Mouse (Mus musculus): ENCODE data around the gene Trpv3. TPM values are rescaled to one million over a fixed set of nuclear protein-coding genes. Genes with fewer than 3 reads are reported as not detected.

The Trpv3 gene
- total RNA-seq, 1 experiment: 0.54 TPM

GRCm38 (mm10) chr11:73274821-73275220, 7.6 kb downstream of the Trpv3 start:
- Histone ChIP-seq H3K4me3 (ENCODE audit: insufficient read depth in 1 of 2, low read depth in 1 of 2, low read length in 2 of 2, poor library complexity in 1 of 2, severe bottlenecking in 1 of 2) (no peak overlapping the region), H3K9ac (ENCODE audit: insufficient read depth, low read depth, low read length, poor library complexity, severe bottlenecking) (no peak overlapping the region), H3K9me3 (ENCODE audit: control insufficient read depth, insufficient read depth, low read depth, low read length) (no peaks in the 10 kb centered on the region), H3K36me3 (ENCODE audit: control insufficient read depth, insufficient read depth, low read length, poor library complexity, severe bottlenecking) (no peaks in the 10 kb centered on the region), H3K27ac (ENCODE audit: insufficient read depth, low read depth, low read length, poor library complexity, severe bottlenecking) (no peak overlapping the region), H3K4me1 (ENCODE audit: control insufficient read depth in 2 of 2, insufficient read depth in 2 of 2, low read length in 2 of 2, poor library complexity in 1 of 2) (peaks cover 0 to 3% of the 10 kb centered on the region in 2 experiments; a peak in 1 of 4 replicates)
- no peak for TF ChIP-seq ZNF384 (IDR thresholded peaks at IDR 0.05; ENCODE audit: low read depth, low read length)
- no peak for TF ChIP-seq ZC3H11A (IDR thresholded peaks at IDR 0.05; ENCODE audit: borderline replicate concordance, low read depth, low read length)
- no peak for TF ChIP-seq CHD2 (IDR thresholded peaks at IDR 0.05; ENCODE audit: low read depth, low read length)
- in situ Hi-C loops (cut with MboI; ENCODE audit: low sequenced_read_pairs in 2 of 2, unreplicated experiment in 2 of 2): no loop called here
- no peak for DNase-seq (ENCODE audit: low read depth, low spot score)

- Histone ChIP-seq H3K4me1 (ENCODE audit: control insufficient read depth in 2 of 2, insufficient read depth in 2 of 2, low read length in 2 of 2, poor library complexity in 1 of 2) (no peaks in the 10 kb centered on the region), H3K9ac (ENCODE audit: insufficient read depth, low read depth, low read length, poor library complexity, severe bottlenecking) (no peak overlapping the region), H3K4me3 (ENCODE audit: insufficient read depth in 1 of 2, low read depth in 1 of 2, low read length in 2 of 2, poor library complexity in 1 of 2, severe bottlenecking in 1 of 2) (no peak overlapping the region), H3K27ac (ENCODE audit: insufficient read depth, low read depth, low read length, poor library complexity, severe bottlenecking) (no peak overlapping the region), H3K9me3 (ENCODE audit: control insufficient read depth, insufficient read depth, low read depth, low read length) (no peaks in the 10 kb centered on the region), H3K36me3 (ENCODE audit: control insufficient read depth, insufficient read depth, low read length, poor library complexity, severe bottlenecking) (no peaks in the 10 kb centered on the region)
- no peak for DNase-seq (ENCODE audit: low read depth, low spot score)
- TF ChIP-seq HCFC1 (IDR thresholded peaks at IDR 0.05; ENCODE audit: borderline replicate concordance, insufficient read depth, low read length): no peak
- no peak for TF ChIP-seq MAFK (IDR thresholded peaks at IDR 0.05; ENCODE audit: insufficient read depth, low read depth, low read length)
- TF ChIP-seq ZC3H11A (IDR thresholded peaks at IDR 0.05; ENCODE audit: borderline replicate concordance, low read depth, low read length): no peak
- no peak for TF ChIP-seq CHD2 (IDR thresholded peaks at IDR 0.05; ENCODE audit: low read depth, low read length)
- TF ChIP-seq ZNF384 (IDR thresholded peaks at IDR 0.05; ENCODE audit: low read depth, low read length): no peak
- in situ Hi-C loops (cut with MboI; ENCODE audit: low sequenced_read_pairs in 2 of 2, unreplicated experiment in 2 of 2): no loop called here
These were observed 13.5 kb downstream of the Trpv3 start for GRCm38 (mm10) chr11:73280710-73281109.

- Histone ChIP-seq H3K4me1 (ENCODE audit: control insufficient read depth in 2 of 2, insufficient read depth in 2 of 2, low read length in 2 of 2, poor library complexity in 1 of 2) (no peaks in the 10 kb centered on the region), H3K4me3 (ENCODE audit: insufficient read depth in 1 of 2, low read depth in 1 of 2, low read length in 2 of 2, poor library complexity in 1 of 2, severe bottlenecking in 1 of 2) (peak overlapping the region; percentile 39 to 53; a peak in 2 of 4 replicates), H3K27ac (ENCODE audit: insufficient read depth, low read depth, low read length, poor library complexity, severe bottlenecking) (no peak overlapping the region), H3K36me3 (ENCODE audit: control insufficient read depth, insufficient read depth, low read length, poor library complexity, severe bottlenecking) (no peaks in the 10 kb centered on the region), H3K9me3 (ENCODE audit: control insufficient read depth, insufficient read depth, low read depth, low read length) (no peaks in the 10 kb centered on the region), H3K9ac (ENCODE audit: insufficient read depth, low read depth, low read length, poor library complexity, severe bottlenecking) (peak overlapping the region; percentile 40; the same call in 1 of the 2 replicates)
- in situ Hi-C loops (cut with MboI; ENCODE audit: low sequenced_read_pairs in 2 of 2, unreplicated experiment in 2 of 2): no loop called here
- peak; percentile 68 for DNase-seq (ENCODE audit: low read depth, low spot score)
- TF ChIP-seq ZC3H11A (IDR thresholded peaks at IDR 0.05; ENCODE audit: borderline replicate concordance, low read depth, low read length): peak; percentile 17; the same call in 1 of the 2 replicates
- TF ChIP-seq MAFK (IDR thresholded peaks at IDR 0.05; ENCODE audit: insufficient read depth, low read depth, low read length): peak; percentile 84
- TF ChIP-seq HCFC1 (IDR thresholded peaks at IDR 0.05; ENCODE audit: borderline replicate concordance, insufficient read depth, low read length): no peak
These were observed 14.4 kb downstream of the Trpv3 start for GRCm38 (mm10) chr11:73281528-73282027.

DNA sequence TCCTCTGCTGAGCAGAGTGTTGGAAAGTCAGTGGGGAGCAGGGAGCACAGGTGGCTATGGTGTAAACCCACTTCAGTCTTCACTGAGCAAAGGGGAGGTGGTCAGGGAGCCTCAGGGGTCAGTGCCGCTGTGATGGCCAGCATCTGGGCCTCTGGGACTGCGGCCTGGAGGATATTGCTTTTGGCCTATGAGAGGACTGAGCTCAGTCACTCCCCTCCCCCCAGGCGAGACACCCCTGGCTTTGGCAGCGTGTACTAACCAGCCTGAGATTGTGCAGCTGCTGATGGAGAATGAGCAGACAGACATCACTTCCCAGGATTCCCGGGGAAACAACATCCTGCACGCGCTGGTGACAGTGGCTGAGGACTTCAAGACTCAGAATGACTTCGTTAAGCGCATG, 16.2 kb downstream of the Trpv3 start:
- in situ Hi-C loops (cut with MboI; ENCODE audit: low sequenced_read_pairs in 2 of 2, unreplicated experiment in 2 of 2): no loop called here
- no peaks in the 10 kb centered on the region for H3K36me3 ChIP-seq (ENCODE audit: control insufficient read depth, insufficient read depth, low read length, poor library complexity, severe bottlenecking)
- no peak overlapping the region for H3K27ac ChIP-seq (ENCODE audit: insufficient read depth, low read depth, low read length, poor library complexity, severe bottlenecking)
- TF ChIP-seq CHD2 (IDR thresholded peaks at IDR 0.05; ENCODE audit: low read depth, low read length) (no peak), MAFK (IDR thresholded peaks at IDR 0.05; ENCODE audit: insufficient read depth, low read depth, low read length) (no peak), HCFC1 (IDR thresholded peaks at IDR 0.05; ENCODE audit: borderline replicate concordance, insufficient read depth, low read length) (no peak), ZC3H11A (IDR thresholded peaks at IDR 0.05; ENCODE audit: borderline replicate concordance, low read depth, low read length) (no peak), ZNF384 (IDR thresholded peaks at IDR 0.05; ENCODE audit: low read depth, low read length) (no peak)
- no peak overlapping the region for H3K4me3 ChIP-seq (ENCODE audit: insufficient read depth in 1 of 2, low read depth in 1 of 2, low read length in 2 of 2, poor library complexity in 1 of 2, severe bottlenecking in 1 of 2)
- H3K9me3 ChIP-seq (ENCODE audit: control insufficient read depth, insufficient read depth, low read depth, low read length): no peaks in the 10 kb centered on the region
- H3K9ac ChIP-seq (ENCODE audit: insufficient read depth, low read depth, low read length, poor library complexity, severe bottlenecking): no peak overlapping the region
- DNase-seq (ENCODE audit: low read depth, low spot score): no peak
- no peaks in the 10 kb centered on the region for H3K4me1 ChIP-seq (ENCODE audit: control insufficient read depth in 2 of 2, insufficient read depth in 2 of 2, low read length in 2 of 2, poor library complexity in 1 of 2)

DNA sequence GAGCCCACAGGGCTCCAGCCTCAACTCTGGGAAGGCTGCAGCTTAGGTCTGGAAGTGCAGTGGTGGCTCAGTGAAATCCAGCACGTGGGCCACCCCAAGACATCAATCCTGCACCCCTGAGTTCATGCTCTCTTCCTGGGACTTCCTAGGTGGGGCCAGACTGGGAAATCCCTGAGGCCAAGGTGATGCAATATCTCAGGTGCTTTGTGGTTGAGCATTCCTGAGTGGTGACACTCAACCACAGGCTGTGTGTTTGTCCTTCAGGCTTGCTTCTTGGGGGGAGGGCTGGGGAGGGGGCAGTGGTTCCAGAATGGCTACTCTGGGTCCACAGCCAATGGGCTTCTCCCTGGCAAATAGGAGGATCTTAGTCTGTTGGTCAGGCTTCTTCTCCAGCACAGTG, 16.7 kb downstream of the Trpv3 start:
- no peak overlapping the region for H3K4me3 ChIP-seq (ENCODE audit: insufficient read depth in 1 of 2, low read depth in 1 of 2, low read length in 2 of 2, poor library complexity in 1 of 2, severe bottlenecking in 1 of 2)
- H3K9me3 ChIP-seq (ENCODE audit: control insufficient read depth, insufficient read depth, low read depth, low read length): no peaks in the 10 kb centered on the region
- no peak overlapping the region for H3K9ac ChIP-seq (ENCODE audit: insufficient read depth, low read depth, low read length, poor library complexity, severe bottlenecking)
- TF ChIP-seq CHD2 (IDR thresholded peaks at IDR 0.05; ENCODE audit: low read depth, low read length): no peak
- no peak for TF ChIP-seq ZC3H11A (IDR thresholded peaks at IDR 0.05; ENCODE audit: borderline replicate concordance, low read depth, low read length)
- TF ChIP-seq MAFK (IDR thresholded peaks at IDR 0.05; ENCODE audit: insufficient read depth, low read depth, low read length): no peak
- in situ Hi-C loops (cut with MboI; ENCODE audit: low sequenced_read_pairs in 2 of 2, unreplicated experiment in 2 of 2): no loop called here
- DNase-seq (ENCODE audit: low read depth, low spot score): no peak
- no peaks in the 10 kb centered on the region for H3K4me1 ChIP-seq (ENCODE audit: control insufficient read depth in 2 of 2, insufficient read depth in 2 of 2, low read length in 2 of 2, poor library complexity in 1 of 2)
- H3K36me3 ChIP-seq (ENCODE audit: control insufficient read depth, insufficient read depth, low read length, poor library complexity, severe bottlenecking): no peaks in the 10 kb centered on the region
- H3K27ac ChIP-seq (ENCODE audit: insufficient read depth, low read depth, low read length, poor library complexity, severe bottlenecking): no peak overlapping the region
